Mouse (Mus musculus): ENCODE data around the gene Tex38.

DNA sequence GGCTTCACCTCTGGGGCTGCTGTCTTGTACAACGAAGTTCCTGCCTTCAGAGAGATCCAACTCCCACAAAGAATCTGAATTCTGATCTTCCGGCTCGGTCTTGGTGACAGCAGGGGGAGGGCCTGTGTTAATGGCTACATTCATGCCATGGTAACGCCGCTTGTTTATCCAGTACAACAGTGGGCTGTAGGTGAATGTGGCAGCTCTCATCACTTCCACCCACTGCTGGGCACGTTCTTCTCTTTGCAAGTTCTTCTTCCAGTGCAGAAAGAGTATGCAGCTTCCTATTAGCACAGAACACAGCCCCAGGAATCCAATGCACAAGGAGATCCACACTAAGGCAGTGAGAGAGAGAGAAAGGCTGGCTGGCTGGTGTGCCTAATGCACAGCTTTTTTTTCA, 549 bp downstream of the Tex38 start:
- TF ChIP-seq CTCF (conservative IDR thresholded peaks at IDR 0.05; ENCODE audit: low read length) (no peak), POU5F1 (IDR thresholded peaks at IDR 0.05; ENCODE audit: borderline replicate concordance, low read length) (no peak)
